Mouse (Mus musculus): ENCODE results near the gene Phf23.
"Not testable (repeated sequence)": the region's sequence is repeated elsewhere in the genome, so short reads cannot be mapped to it uniquely, and the experiment has no call there.

Phf23 gene

GRCm38 (mm10) chr11:70001159-70001558, 5.6 kb downstream of the Phf23 start:
- DNase-seq = no peak

DNA sequence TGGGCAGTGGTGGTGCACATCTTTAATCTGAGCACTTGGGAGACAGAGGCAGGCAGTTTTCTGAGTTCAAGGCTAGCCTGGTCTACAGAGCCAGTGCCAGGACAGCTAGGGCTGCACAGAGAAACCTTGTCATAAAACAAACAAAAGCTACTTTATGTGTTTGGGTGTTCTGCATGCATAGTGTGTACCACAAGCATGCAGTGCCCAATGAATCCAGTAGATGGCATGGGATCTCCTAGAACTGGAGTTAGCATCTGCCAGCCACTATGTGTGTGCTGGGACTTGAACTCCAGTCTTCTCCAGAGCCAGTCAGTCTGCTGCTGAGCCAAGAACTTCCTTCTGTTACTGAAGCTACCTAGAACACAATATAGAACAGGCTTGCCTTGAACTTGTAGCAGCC, 6.3 kb downstream of the Phf23 start:
- DNase-seq = no peak

GRCm38 (mm10) chr11:70002471-70002870, 6.9 kb downstream of the Phf23 start:
- no peak for DNase-seq

- DNase-seq = no peak
Observed at GRCm38 (mm10) chr11:70005521-70005920, 9.9 kb downstream of the Phf23 start.

DNA sequence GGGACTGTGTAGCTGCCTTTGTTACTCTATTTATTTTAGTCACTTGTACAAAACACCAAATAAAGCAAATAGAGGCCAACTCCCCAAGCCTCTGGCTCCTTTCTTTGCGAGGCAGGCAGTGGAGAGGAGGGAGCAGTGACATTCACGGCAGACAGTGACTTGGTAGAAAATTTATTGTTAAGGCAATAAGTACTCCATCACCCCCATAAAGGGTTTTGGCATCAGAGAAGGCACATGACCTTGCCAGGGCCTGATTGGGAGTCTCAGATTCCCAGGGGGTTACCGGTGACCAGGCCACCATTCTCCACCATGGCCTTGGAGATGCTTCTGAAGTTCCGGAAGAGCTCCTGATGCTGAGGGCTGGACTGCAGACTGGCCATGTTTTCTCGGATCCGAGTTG, 14.5 kb downstream of the Phf23 start:
- DNase-seq = no peak

DNA sequence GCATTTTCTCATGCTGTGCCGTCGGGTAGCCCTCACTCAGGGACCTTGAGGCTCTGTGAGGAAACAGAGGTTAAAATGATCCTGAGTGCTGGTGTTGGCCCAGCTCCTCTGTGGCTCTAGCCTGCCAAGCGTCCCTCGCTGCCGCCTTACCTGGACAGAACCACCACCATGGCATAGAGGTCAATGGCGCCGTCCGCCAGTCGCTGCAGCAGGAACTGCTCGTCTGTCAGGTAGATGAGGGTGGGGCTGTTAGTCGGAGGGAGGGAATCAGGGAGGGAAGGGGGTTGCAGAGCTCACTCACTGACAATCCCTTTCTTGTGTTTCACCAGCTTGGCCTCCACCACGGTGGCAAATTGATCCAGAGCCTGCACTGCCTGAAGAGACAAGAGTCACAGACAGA, 15.0 kb downstream of the Phf23 start:
- no peak for DNase-seq

DNA sequence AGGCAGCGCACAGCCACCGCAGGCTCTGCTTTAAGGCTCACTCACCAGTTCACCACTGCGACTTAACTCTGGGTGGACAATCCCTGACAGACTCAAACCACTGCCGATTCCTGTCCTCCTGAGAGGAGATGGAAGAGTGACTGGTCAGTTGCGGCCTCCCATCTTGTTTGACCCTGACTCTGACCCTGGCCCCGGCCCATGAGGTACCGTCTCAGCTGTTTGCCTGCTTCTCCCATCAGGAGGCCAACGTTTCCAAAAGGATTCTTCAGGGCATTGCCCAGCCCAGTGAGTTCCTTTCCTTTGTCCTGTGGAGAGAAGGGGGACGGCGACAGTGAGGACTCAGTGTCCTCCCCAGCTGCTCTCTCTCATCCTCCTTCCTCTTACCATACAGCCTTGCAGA, 15.4 kb downstream of the Phf23 start:
- DNase-seq = no peak

GRCm38 (mm10) chr11:70012931-70013330, 17.4 kb downstream of the Phf23 start:
- DNase-seq = no peak

GRCm38 (mm10) chr11:70013408-70013807, 17.8 kb downstream of the Phf23 start:
- no peak for DNase-seq

- DNase-seq = no peak
Observed at GRCm38 (mm10) chr11:70014051-70014450, 18.5 kb downstream of the Phf23 start.

DNA sequence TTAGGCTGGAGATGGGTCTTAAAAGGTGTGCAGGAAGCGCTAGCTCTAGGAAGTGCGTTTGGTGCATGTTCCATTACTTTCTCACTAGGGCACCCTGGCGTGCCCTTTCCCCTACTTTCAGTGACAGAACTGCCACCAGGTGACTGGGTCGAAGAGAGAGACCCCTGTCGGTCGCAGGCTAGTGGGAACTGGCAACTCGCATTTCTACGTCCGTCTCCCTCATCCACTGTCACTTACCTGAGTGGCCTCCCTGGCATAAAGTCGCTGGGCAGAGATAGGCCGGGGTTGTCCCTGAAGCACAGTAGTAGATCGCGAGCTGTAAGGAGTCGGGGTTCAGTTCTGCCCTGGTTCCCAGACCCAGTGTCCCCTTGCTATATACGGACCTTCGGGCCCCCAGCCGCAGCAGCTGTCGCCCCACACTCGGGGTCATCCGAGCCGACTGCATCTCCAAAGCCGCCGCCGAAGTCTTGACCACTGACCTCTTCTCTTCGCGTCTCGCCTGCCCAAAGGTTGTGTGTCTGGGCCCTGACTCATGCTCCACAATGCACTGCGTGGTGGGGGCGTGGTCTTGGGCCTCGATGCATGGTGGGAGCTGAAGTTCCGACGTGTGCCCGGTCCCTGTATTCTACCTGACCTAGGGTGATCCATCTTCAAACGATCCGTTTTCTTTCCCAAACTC, 19.4 kb downstream of the Phf23 start, which contains the start of gene Acadvl:
Acadvl (minus strand) TSS at position 532 of the 679 bp plus-strand sequence.
- DNase-seq = peak; percentile 92

- no peak for DNase-seq
Observed at GRCm38 (mm10) chr11:70015677-70016076, 20.1 kb downstream of the Phf23 start.

GRCm38 (mm10) chr11:70016177-70016576, 20.6 kb downstream of the Phf23 start:
- DNase-seq = not testable (repeated sequence)

- no peak for DNase-seq
Observed at GRCm38 (mm10) chr11:70016669-70017068, 21.1 kb downstream of the Phf23 start, which contains the start of gene Dlg4. TSS of gene Dlg4 (plus strand) at chr11:70016942.

GRCm38 (mm10) chr11:70017199-70017767, 21.7 kb downstream of the Phf23 start:
- no peak for DNase-seq

GRCm38 (mm10) chr11:70018131-70018990, 22.8 kb downstream of the Phf23 start:
- DNase-seq = peak; percentile 81

DNA sequence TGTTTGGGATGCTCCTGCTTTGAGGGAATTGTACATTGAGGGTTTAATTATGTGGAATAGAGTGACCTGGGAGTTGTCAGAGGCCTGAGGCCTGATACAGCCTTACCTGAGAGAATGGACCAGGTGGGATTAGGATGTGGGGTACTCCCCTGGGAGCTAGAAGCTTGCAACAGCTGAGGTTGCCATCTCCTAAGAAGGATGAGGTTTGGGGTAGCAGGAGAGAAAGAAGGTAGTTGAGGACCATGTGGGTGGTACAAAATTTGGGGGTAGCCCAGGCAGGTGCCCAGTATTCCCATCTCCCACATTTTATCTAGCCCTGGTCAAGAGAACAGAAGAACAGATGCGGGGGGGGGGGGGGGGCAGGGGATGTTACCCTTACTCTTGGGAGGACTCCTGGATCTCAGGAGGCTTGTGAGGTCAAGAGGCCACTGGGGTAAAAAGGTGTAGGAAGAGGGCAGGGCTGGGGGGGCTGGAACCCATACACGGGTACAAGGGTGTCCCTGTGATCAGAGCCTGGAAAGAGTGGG, 24.0 kb downstream of the Phf23 start:
- DNase-seq = peak; percentile 74

DNA sequence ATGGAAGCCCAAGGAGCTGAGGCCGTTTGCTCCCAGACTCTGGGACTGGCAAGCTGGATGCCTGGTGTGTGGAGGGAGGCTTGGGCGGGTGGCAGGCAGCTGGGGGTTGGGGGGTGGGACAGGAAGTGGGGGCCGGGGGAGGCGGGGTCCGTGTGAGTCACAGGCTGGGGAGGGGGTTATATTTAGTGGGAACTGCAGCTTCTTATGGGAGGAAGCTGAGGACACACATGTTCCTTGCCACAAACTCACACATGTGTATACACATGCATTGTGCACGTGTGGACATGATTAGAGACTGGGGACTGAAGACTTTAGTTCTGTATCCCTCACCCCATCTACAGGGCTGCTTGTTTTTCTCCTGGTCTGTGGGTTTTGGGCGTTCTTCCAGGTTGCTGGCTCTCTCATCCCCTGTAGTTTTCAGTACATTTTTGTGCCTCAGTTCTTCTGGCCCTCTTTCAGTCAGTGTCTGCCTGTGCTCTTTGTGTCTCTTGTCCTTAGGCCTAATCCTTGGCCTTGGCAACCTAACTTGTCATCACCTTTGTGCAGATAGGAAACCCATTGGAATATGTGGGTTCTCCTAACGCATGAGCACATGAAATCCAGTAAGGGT, 24.6 kb downstream of the Phf23 start:
- DNase-seq = peak; percentile 78

- DNase-seq = peak; percentile 89
Observed at GRCm38 (mm10) chr11:70020731-70021263, 25.2 kb downstream of the Phf23 start.

DNA sequence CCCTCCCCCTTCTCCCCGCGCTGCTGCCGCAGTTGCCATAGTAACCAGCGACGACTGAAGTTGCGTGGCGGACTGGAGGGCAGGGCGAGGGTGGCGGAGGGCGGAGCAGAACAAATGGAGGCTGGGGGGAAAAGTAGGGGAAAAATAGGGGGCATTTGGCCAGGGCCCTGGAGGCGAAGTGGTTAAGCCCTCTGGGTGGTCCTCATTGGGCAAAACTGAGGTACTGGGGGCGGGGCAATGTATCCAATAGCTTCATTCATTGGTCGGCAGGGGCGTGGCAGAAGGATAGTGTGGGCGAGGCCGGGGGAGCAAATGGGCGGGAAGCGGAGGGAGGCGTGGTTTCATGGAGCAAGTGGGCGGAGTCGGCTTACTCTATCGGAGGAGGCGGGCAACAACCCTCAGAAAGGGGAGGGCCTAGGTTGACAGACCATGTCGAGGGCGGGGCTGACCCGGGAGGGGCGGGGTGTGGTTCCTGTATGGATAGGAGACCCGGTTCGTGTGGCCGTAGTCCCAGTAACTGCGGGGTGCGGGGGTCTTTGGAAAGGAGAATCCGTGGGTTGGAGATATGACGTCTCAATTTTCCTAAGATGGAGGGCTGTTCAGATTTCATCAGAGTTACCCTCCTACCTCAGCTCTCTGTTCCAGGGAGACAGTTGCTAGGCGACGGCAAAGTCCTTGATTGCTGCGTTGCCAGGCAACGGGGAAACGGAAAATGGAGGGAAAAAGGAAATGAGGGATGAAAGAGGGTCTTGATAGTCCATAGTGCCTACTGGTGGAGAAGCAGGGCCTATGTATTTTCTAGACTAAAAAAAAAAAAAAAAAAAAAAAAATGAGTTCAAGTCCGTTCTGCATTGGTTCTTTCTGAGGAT, 25.9 kb downstream of the Phf23 start:
- peak; percentile 98 for DNase-seq

DNA sequence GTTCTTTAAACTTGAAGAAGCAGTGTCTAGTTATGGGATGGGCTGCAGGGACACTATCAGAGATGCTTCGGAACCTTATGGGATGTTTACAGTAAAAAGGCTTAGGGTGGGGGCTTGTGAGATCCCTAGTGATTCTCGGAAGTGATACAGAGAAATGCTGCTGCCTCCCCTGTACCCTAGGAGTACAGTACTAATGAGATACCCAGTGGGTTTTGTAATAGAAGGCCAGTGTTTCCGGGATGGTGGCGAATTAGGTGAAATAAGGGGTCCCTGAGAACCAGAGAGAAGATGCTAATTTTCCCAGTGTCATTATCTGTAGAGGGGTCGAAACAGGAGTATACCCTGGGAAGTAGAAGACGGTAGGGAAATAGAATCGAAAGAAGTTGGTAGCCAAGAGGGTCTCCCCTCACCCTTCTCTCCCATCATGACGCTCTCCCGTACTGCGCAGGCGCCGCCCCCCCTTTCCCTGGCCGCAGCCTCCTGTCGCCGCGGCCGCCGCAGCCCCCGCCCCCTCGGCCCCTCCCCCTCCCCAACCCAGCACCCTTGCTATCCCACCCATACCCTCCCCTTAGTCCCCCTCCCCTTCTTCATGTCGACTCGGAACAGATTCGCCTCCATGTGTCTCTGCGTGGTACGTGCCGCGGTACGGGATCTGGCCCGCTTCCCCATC, 28.0 kb downstream of the Phf23 start:
- peak; percentile 47 for DNase-seq
